21 mouse cellular contexts compared by ENCODE assay signal in genomic region chr3:46758500-46758899, GRCm38 (mm10).
"Had no signal": no experiment of that assay in that cellular context is flagged by ENCODE, and none has a peak within 500 bp of the region (broad histone marks: within the 10 kb centered on the region; RNA-seq: fewer than 3 reads in every experiment).

No protein-coding gene starts in this region.

- H3K27ac ChIP-seq: gastrocnemius, adult 2 months; heart, embryonic 10.5 days; hindbrain, embryonic 10.5 days; hindbrain, embryonic 12.5 days; hindbrain, embryonic 14.5 days; intestine, embryonic 15.5 days; layer of hippocampus, adult 2 months; limb, embryonic 10.5 days; limb, embryonic 12.5 days had no signal

- DNase-seq: gastrocnemius, adult 2 months; gastrocnemius, postnatal 10 days; gastrocnemius, postnatal 25 days; heart, adult 18-20 months; heart, postnatal 10 days; heart, postnatal 4 days; kidney, adult 18-20 months; kidney, adult 8-10 months; kidney, postnatal 10 days; kidney, postnatal 25 days; kidney, postnatal 4 days; liver had no signal

- H3K4me3 ChIP-seq: gastrocnemius, adult 2 months; heart, embryonic 10.5 days; heart, embryonic 12.5 days; hindbrain, embryonic 10.5 days; hindbrain, embryonic 12.5 days; intestine, embryonic 15.5 days; layer of hippocampus, adult 2 months; limb, embryonic 10.5 days; limb, embryonic 12.5 days had no signal
